Mouse (Mus musculus) embryonic facial prominence, embryonic 10.5 days (tissue): ENCODE results near the gene Rnase4. TPM values are rescaled to one million over a fixed set of nuclear protein-coding genes. Genes with fewer than 3 reads are reported as not detected.
"Not testable (repeated sequence)": the region's sequence is repeated elsewhere in the genome, so short reads cannot be mapped to it uniquely, and the experiment has no call there.

Experiments
- DNase-seq: peaks from one replicate; pipeline ENCODE4 v3.0.0-alpha.2; 2017; ENCODE audit warnings: low spot score
- H3K27ac ChIP-seq: fragments of 300-500 bp; sonication (generic); replicated peaks from 2 replicates; pipeline ENCODE4 v1.5.1; 2016; ENCODE audit warnings: mild to moderate bottlenecking
- H3K27me3 ChIP-seq: fragments of 300-500 bp; sonication (generic); replicated peaks from 2 replicates; pipeline ENCODE4 v1.6.1; 2016; ENCODE audit warnings: low read depth, mild to moderate bottlenecking; ENCODE audit not compliant: poor library complexity, severe bottlenecking
- H3K36me3 ChIP-seq: fragments of 300-500 bp; sonication (generic); replicated peaks from 2 replicates; pipeline ENCODE4 v1.6.1; 2016; ENCODE audit warnings: mild to moderate bottlenecking, moderate library complexity
- H3K4me1 ChIP-seq: fragments of 300-500 bp; sonication (generic); 2 replicates; pipeline ENCODE4 v1.6.1; 2016
- H3K4me3 ChIP-seq: fragments of 300-500 bp; sonication (generic); 2 replicates; pipeline ENCODE4 v1.5.1; 2016; ENCODE audit warnings: mild to moderate bottlenecking, moderate library complexity
- H3K9me3 ChIP-seq: fragments of 300-500 bp; sonication (generic); 2 replicates; pipeline ENCODE4 v1.6.1; 2016; ENCODE audit warnings: mild to moderate bottlenecking
- WGBS: fragments of 180-500 bp; shearing (Covaris S2); methylation state at CpG from one replicate; pipeline ENCODE4 v1.1.7; 2016; 5-methylcytosine and 5-hydroxymethylcytosine counted together
- polyA plus RNA-seq: library from polyadenylated mRNA; unstranded; fragments of >200 nt; fragmentation: Nextera tagmentation; extraction: Ambion mirVana; gene quantifications from 2 replicates; pipeline ENCODE4 v1.2.1, GENCODE M21; 2016

The Rnase4 gene
- polyA plus RNA-seq, 1 experiment from 2014 or later, result 9.0 TPM

DNA sequence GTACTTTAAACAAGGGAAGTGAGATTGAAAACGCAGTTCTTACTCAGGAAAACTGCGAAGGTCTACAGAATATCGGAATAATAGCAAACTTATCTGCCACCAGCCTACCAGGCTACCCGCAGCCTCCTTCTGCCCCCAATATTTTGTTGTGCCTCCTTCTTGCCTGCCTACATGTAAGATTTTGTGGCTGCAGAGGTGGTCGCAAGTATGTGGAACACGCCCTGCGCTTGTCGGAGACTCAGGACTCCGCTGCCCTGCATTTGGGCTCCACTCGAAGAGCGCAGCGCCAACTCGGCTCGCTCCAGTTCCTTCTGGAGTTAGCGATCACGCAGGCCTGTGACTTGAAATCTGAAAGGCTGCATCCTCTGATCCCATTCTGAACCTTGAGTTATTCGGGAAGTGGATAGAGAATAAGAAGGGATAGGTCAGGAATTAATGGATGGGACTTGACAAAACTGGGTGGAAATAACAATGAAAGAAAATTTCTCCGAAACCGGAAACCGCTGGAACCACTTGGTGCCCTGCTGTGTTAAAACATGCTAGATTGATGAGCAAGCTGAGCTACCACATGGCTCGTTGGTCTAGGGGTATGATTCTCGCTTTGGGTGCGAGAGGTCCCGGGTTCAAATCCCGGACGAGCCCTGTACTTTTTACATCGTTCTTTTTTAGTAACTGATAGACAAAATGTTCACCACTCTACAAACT, 648 bp upstream of the Rnase4 start:
- 0 out of 2 replicates have a peak, but pooled peaks cover 8% of the 10 kb centered on the region for H3K27me3 ChIP-seq
- no peaks in the 10 kb centered on the region for H3K36me3 ChIP-seq
- DNase-seq, result peak; percentile 86
- peak overlapping the region; percentile 76 for H3K4me3 ChIP-seq
- peaks cover 7% of the 10 kb centered on the region; the same call in 1 of the 2 replicates for H3K4me1 ChIP-seq
- peak overlapping the region; percentile 86 for H3K27ac ChIP-seq
- no peaks in the 10 kb centered on the region for H3K9me3 ChIP-seq
- under 1% methylated on average over 27 of the region's 27 CpGs for WGBS

DNA sequence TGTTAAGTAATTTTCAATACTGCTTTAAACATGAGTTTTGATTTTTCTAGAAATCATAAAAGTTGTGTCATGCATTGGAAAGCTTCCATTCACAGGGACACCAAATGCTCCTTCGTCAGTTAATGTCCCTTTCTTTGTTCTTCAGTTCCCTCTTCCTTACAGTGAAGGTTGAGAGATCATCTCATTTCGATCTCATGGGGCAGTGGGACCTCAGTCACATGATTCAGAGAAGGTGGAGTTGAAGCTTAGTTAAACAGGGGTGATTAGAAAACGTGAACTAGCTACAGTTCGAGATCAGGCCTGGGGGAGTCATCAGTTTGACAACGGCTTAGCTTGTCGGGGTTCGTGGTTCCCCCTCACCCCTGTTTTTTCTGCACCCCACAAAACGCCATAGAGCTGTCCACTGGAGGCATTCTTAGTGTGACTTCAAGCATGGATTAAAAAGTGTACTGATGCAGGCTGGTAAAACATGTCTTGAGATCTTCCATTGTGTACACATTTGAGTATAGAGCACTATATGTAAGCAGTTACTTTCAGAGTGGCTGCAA, 1.3 kb downstream of the Rnase4 start:
- Histone ChIP-seq H3K27me3 (no peaks in the 10 kb centered on the region), H3K9me3 (no peaks in the 10 kb centered on the region), H3K4me3 (no peak overlapping the region), H3K27ac (no peak overlapping the region), H3K36me3 (no peaks in the 10 kb centered on the region), H3K4me1 (peaks cover 7% of the 10 kb centered on the region; the same call in 1 of the 2 replicates)
- no peak for DNase-seq
- WGBS, result 50% methylated on average over 8 of the region's 8 CpGs

DNA sequence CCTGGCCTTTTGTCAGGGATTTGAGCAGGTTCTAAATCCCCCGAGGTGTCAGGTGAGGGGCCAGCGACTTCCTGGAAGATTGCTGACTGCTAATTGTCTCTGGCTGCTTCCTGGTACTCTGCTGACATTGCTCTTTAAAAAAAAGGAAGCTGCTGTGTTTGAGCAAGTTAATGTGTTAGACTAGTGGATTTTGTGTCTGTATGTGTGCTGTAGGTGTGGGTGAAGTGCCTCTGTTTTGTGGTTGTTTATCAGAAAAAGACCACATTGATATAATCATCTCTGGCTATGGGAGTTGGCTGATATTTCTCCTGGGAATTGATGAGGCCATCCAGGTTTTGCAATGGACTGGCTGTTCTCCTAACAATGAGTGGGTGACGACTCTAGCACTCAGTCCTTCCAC, 2.6 kb downstream of the Rnase4 start:
- WGBS, result 29% methylated on average over 3 of the region's 3 CpGs
- no peak overlapping the region for H3K4me3 ChIP-seq
- H3K27me3 ChIP-seq, result no peaks in the 10 kb centered on the region

DNA sequence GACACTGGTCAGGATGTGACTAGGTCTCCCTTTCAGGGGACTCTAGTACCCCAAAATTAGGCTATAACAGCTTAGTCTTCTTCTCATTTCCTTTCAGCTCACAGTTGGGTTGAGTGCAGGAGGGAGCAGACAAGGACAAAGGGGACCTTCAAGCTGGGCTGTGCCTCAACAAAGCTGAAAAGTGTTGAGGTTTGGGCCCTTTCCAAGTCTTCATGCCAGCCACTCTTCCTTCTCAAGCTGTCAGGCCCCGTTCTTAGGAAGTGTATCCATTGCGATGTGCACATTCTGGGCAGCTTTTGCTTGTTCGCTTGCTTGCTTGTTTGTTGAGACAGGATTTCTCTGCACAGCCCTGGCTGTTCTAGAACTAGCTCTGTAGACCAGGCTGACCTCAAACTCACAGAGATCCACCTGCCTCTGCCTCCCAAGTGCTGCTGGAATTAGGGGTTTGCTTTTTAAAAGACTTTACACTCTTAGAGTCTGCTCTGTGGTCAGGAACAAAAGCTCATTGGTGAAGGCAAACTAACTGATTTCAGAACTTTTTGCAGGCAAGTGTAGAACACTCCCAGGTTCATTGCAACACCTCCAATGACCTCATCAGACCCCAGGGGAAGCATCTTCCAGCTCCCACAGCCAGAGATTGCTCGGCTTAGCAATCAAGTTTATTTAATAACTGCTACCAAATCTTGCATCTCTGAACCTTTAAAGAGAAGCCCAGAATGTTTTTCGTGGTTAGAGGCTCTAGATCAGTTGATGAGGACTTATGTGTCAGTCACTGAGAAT, 3.4 kb downstream of the Rnase4 start:
- no peak for DNase-seq
- Histone ChIP-seq H3K9me3 (no peaks in the 10 kb centered on the region), H3K4me3 (no peak overlapping the region), H3K36me3 (no peaks in the 10 kb centered on the region), H3K27me3 (no peaks in the 10 kb centered on the region), H3K27ac (no peak overlapping the region), H3K4me1 (peaks cover 7% of the 10 kb centered on the region; the same call in 1 of the 2 replicates)
- WGBS, result 86% methylated on average over 5 of the region's 5 CpGs

More for the DNA sequence above, 2.6 kb downstream of the Rnase4 start:
- Histone ChIP-seq H3K27ac (no peak overlapping the region), H3K36me3 (no peaks in the 10 kb centered on the region), H3K4me1 (peaks cover 7% of the 10 kb centered on the region; the same call in 1 of the 2 replicates), H3K9me3 (no peaks in the 10 kb centered on the region)
- DNase-seq, result no peak

DNA sequence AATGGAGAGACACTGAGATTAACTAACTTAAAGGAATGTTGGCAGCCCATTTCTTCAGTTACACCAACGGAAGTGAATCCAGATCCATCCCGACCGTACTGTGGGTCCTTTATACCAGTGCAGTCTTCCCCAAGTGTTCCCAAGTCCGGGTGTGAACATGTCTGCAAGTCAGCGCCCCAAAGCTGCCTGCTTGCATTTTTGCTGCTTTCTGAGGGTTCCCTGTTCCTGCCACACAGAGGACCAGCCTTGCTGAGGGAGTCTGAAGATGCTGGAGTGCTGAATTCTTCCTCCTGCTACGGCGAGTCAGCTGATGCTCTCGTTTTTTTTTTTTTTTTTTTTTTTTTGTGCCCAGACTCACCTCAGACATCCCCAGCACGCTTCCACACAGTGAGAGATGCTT, 4.0 kb downstream of the Rnase4 start:
- H3K4me1 ChIP-seq, result peaks cover 7% of the 10 kb centered on the region; the same call in 1 of the 2 replicates
- H3K27me3 ChIP-seq, result no peaks in the 10 kb centered on the region
- no peak overlapping the region for H3K27ac ChIP-seq
- no peaks in the 10 kb centered on the region for H3K36me3 ChIP-seq
- DNase-seq, result no peak
- no peak overlapping the region for H3K4me3 ChIP-seq
- H3K9me3 ChIP-seq, result no peaks in the 10 kb centered on the region
- 69% methylated on average over 9 of the region's 9 CpGs for WGBS

DNA sequence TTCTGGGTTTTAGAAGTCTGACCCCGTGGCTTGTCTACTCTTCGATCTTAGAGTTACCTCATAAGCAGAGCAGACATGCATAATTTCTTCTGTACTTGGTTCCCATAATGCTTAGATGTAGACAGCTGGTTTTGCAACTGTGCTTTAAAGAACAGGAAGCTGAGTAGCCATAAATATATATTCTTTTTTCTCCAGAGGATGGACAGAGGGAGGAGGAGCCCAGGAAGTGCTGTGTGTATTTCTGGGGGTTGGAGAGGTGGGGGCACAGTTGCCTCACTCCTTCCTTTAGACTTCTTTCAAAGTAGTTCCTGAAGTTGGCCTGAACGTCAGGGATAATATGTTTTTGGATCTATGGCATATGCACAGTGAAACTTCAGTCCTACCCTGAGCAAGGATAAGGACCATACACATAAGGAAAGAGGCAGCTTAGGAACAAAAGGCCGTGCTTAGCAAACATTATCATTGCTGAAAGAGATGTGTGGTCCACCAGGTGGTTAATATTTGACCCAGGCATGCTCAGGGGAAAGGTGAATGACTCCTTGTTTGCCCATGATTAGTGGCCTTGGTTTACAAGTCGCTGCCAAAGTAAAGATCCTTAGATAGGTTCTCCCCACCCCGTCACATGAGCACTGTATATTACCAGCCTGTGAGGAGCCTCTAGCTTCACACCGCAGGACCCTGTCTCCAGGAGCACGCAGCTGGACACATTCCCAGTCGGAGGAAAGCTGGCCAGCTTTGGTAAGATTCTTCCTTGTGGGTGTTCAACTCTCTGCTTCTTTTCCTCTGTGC, 5.1 kb downstream of the Rnase4 start:
- Histone ChIP-seq H3K4me3 (no peak overlapping the region), H3K9me3 (no peaks in the 10 kb centered on the region), H3K4me1 (peaks cover 7% of the 10 kb centered on the region; the same call in 1 of the 2 replicates), H3K27ac (no peak overlapping the region), H3K36me3 (no peaks in the 10 kb centered on the region), H3K27me3 (no peaks in the 10 kb centered on the region)
- 69% methylated on average over 9 of the region's 9 CpGs for WGBS
- no peak for DNase-seq

DNA sequence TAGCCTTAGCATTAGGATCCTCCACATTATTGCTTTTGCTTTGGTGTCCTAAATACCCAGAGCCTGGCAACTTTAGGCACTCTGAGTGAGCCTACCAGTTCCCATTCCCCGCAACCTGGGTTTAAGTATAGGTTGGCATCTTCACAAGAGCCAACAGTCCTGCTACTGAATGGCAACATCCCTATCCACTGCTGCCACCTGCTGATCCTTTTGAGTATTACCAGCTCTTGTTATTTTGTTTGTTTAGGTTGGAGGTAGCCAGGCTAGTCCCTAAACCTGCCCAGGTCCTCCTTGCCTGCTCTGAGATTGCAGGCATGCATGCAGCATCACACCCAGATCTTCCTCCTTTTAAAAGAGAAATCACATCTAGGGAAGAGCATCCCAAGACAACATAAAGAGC, 7.4 kb downstream of the Rnase4 start:
- not testable (repeated sequence) for H3K36me3 ChIP-seq, H3K4me1 ChIP-seq, H3K4me3 ChIP-seq, H3K27ac ChIP-seq, H3K9me3 ChIP-seq, H3K27me3 ChIP-seq
- WGBS, result 40% methylated on average over 1 of the region's 1 CpGs
- peak; percentile 41 for DNase-seq

DNA sequence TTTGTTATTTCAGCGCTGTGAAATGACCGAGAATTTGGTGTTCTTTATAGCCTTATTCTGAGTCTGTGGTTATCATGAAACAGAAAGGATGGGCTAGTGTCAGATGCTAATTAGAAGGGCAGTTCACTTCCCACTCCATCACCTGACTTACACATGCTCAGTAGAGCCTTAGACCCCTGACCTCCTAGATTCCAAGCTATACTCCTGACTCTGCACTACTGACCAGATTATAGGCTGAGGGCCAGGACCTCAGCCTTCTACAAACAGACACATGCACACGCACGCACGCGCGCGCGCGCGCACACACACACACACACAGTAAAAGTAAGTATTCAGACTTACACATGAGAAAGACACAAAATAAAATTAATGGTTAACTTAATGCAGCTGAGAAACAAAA, 8.0 kb downstream of the Rnase4 start:
- 93% methylated on average over 11 of the region's 11 CpGs for whole genome bisulfite sequencing
- H3K9me3 ChIP-seq, result no peaks in the 10 kb centered on the region

DNA sequence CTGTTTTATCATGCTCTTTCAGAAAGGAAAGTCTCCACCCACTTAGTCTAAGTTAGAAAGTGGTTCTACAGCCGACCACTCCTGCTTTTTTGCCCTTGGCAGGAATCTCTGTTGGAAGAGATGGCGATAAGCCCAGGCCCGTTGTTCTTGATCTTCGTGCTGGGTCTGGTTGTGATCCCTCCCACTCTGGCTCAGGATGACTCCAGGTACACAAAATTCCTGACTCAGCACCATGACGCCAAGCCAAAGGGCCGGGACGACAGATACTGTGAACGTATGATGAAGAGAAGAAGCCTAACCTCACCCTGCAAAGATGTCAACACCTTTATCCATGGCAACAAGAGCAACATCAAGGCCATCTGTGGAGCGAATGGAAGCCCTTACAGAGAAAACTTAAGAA, 10.4 kb downstream of the Rnase4 start:
- WGBS, result 80% methylated on average over 9 of the region's 9 CpGs
- Histone ChIP-seq H3K27me3 (no peaks in the 10 kb centered on the region), H3K36me3 (no peaks in the 10 kb centered on the region), H3K9me3 (no peaks in the 10 kb centered on the region), H3K4me3 (no peak overlapping the region), H3K27ac (no peak overlapping the region), H3K4me1 (no peaks in the 10 kb centered on the region)
- DNase-seq, result no peak

More for the DNA sequence above, 8.0 kb downstream of the Rnase4 start:
- H3K4me1 ChIP-seq, result no peaks in the 10 kb centered on the region
- H3K4me3 ChIP-seq, result no peak overlapping the region
- no peaks in the 10 kb centered on the region for H3K36me3 ChIP-seq
- no peaks in the 10 kb centered on the region for H3K27me3 ChIP-seq
- H3K27ac ChIP-seq, result no peak overlapping the region
- no peak for DNase-seq

DNA sequence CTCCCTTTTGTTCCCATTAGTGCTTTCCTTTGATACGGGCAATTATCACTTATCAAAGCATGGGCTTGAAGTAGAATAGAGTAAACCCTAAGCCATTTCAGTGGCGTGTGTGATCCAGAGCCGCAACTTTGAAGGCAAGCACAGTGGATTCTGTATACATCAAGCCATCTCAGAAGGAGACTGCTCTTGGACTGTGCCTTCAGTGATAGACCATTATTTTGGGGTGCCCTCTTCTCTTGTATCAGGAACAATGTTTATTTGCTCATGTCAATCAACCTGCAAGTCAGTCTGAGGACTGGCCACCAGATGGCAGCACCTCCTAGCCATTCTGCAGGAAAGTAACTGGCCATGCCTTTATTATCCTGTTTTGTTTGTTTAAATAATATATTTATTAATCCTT, 12.3 kb downstream of the Rnase4 start:
- no peaks in the 10 kb centered on the region for H3K36me3 ChIP-seq
- H3K27ac ChIP-seq, result no peak overlapping the region
- DNase-seq, result peak; percentile 69
- H3K4me3 ChIP-seq, result no peak overlapping the region
- WGBS, result 63% methylated on average over 3 of the region's 3 CpGs
- no peaks in the 10 kb centered on the region for H3K4me1 ChIP-seq
- no peaks in the 10 kb centered on the region for H3K27me3 ChIP-seq
- H3K9me3 ChIP-seq, result no peaks in the 10 kb centered on the region

DNA sequence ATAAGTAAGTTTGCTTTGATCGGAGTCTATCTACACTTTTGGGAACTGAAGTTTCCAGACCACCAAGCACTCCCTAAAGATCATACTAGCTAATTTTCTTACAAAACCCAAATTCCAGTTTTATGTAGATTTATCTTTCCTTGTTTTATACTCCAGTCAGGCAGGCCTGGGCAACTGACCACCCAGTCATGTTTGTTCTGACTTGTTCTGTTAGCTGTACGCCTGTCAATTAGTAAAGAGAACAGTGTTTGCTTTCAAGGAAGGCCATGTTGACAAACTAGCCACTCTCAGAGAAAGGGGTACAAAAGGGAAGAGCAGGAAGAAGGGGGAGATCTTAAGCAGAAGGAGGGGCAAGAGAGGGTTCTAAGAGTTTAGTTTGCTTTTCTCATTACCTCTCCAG, 13.5 kb downstream of the Rnase4 start:
- Histone ChIP-seq H3K36me3 (no peaks in the 10 kb centered on the region), H3K9me3 (no peaks in the 10 kb centered on the region), H3K27ac (no peak overlapping the region), H3K4me1 (no peaks in the 10 kb centered on the region), H3K4me3 (no peak overlapping the region), H3K27me3 (no peaks in the 10 kb centered on the region)
- DNase-seq, result no peak
- 90% methylated on average over 2 of the region's 2 CpGs for WGBS

DNA sequence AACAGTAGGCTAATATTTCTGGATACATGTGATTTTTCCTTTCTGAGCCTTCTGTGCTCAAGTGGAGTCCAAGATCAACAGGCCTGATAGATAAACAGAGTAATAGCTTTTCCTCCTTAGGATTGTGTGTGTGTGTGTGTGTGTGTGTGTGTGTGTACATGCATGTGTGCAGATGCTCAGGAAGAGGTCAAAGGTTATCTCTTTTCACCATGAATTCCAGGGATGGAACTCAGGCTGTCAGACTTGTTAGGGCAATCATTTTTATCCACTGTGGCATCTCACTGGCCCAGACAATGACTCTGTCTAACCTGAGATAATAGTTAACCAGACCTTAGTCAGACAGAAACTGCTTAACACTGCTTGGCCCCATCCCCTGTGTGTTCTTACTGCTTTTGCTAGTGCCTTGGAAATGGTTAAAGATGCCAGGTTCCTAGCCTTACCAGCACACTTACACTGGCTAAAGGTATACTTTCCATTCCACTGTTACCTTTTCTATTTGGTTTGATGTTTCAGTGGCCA, 15.6 kb downstream of the Rnase4 start:
- H3K4me3 ChIP-seq, result no peak overlapping the region
- no peaks in the 10 kb centered on the region for H3K4me1 ChIP-seq
- H3K9me3 ChIP-seq, result no peaks in the 10 kb centered on the region; the same call in 1 of the 2 replicates
- DNase-seq, result no peak
- no peak overlapping the region for H3K27ac ChIP-seq
- H3K36me3 ChIP-seq, result no peaks in the 10 kb centered on the region
- H3K27me3 ChIP-seq, result no peaks in the 10 kb centered on the region
